Mouse (Mus musculus): ENCODE data around the gene Wee1. TPM values are rescaled to one million over a fixed set of nuclear protein-coding genes. Genes with fewer than 3 reads are reported as not detected.

Wee1 gene
- polyA plus RNA-seq, 1 experiment from 2014 or later, result 13.3 TPM

Other genes with a start within 250 kb of the Wee1 start
- gene Dennd5a, start 161.6 kb upstream of the Wee1 start, polyA plus RNA-seq (2014; fragmentation: Nextera tagmentation; extraction: Ambion mirVana), result 57.5 and 59.4 TPM in 2 replicates
- gene Tmem41b, start 135.1 kb upstream of the Wee1 start, polyA plus RNA-seq (2014; fragmentation: Nextera tagmentation; extraction: Ambion mirVana), result 71.8 and 81.5 TPM in 2 replicates
- 15.4 and 18.6 TPM in 2 replicates for gene Ipo7, start 103.8 kb upstream of the Wee1 start, polyA plus RNA-seq (2014; fragmentation: Nextera tagmentation; extraction: Ambion mirVana)
- gene Zfp143, start 60.8 kb upstream of the Wee1 start, polyA plus RNA-seq (2014; fragmentation: Nextera tagmentation; extraction: Ambion mirVana), result 27.1 and 27.3 TPM in 2 replicates
- gene Swap70, start 99.7 kb downstream of the Wee1 start, polyA plus RNA-seq (2014; fragmentation: Nextera tagmentation; extraction: Ambion mirVana), result 8.6 and 10.7 TPM in 2 replicates